In the genomic region with DNA sequence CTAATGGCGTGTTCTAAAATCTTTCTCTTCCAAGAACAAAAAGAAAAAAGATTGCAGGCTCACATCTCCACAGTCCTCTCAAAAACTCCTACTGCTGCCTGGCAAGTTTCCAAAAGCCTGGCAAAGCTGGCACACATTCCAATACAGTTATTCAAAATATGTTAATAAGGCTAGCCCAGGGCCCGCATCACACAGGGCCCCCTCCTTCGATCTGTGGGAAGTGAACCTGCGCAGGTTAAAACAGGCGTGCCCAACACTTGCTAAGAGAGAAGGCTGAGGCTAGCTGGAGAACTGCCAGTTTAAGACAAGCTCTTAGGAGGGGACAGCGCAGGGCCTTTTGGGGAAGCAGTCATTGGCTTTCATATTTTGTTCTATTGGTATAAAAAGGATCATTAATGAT, we compare ENCODE assay signal across 10 mouse cellular contexts. TPM values are rescaled to one million over a fixed set of nuclear protein-coding genes. Genes with fewer than 3 reads are reported as not detected.
DNase-seq lines count a peak whose midpoint lies in the region; ATAC-seq lines count a peak whose summit lies in the region.
"Had no signal": no experiment of that assay in that cellular context is flagged by ENCODE, and none has a peak within 500 bp of the region (broad histone marks: within the 10 kb centered on the region; RNA-seq: fewer than 3 reads in every experiment).

No protein-coding gene starts in this region.

- DNase-seq in cerebellum, postnatal 14 days: peak; percentile 74 to 77
- no peak for DNase-seq in cerebellum, adult 11 months
- peak; percentile 34 for DNase-seq in 3134 (ENCODE audit: extremely low read depth, insufficient read length, low spot score)
- DNase-seq in kidney, postnatal 25 days: peak; percentile 83 to 86
- DNase-seq in lung, postnatal 36 days: peak; percentile 74
- no peak for DNase-seq in embryo, embryonic 11 days
- no peak for DNase-seq in natural killer cell, adult 2 months (ENCODE audit: low spot score in 2 of 2)

- 0 out of 2 replicates have a peak overlapping the region, but pooled peaks have one; percentile 11 for H3K4me2 ChIP-seq in forebrain, embryonic 15.5 days (replicated peaks)
- H3K4me2 ChIP-seq: embryonic facial prominence, embryonic 12.5 days had no signal

- H3K36me3 ChIP-seq in forebrain, embryonic 15.5 days: no peaks in the 10 kb centered on the region

- H3K9ac ChIP-seq in forebrain, embryonic 15.5 days (replicated peaks): no peak overlapping the region
- H3K9ac ChIP-seq: embryonic facial prominence, embryonic 12.5 days had no signal

- no peaks in the 10 kb centered on the region for H3K9me3 ChIP-seq in forebrain, embryonic 15.5 days
- H3K9me3 ChIP-seq: embryonic facial prominence, embryonic 12.5 days had no signal

- H3K4me1 ChIP-seq in forebrain, embryonic 15.5 days: peaks cover 26% of the 10 kb centered on the region

- H3K4me3 ChIP-seq in forebrain, embryonic 15.5 days: no peak overlapping the region
- H3K4me3 ChIP-seq: embryonic facial prominence, embryonic 12.5 days had no signal

- no peaks in the 10 kb centered on the region for H3K27me3 ChIP-seq in forebrain, embryonic 15.5 days
- H3K27me3 ChIP-seq: embryonic facial prominence, embryonic 12.5 days had no signal

- WGBS in forebrain, embryonic 15.5 days: 14% methylated on average over 6 of the region's 6 CpGs

- peak; percentile 78 for ATAC-seq in forebrain, embryonic 15.5 days (replicated peaks)

- H3K27ac ChIP-seq in forebrain, embryonic 15.5 days (replicated peaks): peak overlapping the region; percentile 39; the same call in 1 of the 2 replicates
- H3K27ac ChIP-seq: embryonic facial prominence, embryonic 12.5 days; macrophage had no signal

RNA-seq across cellular contexts. Expression of a gene that starts 23.7 kb away (rescaled TPM):
- 12.0 and 13.6 TPM in 2 replicates for polyA plus RNA-seq in forebrain, embryonic 15.5 days (2015; fragmentation: Nextera tagmentation; extraction: Ambion mirVana)

Comparison
In these comparisons a context has a peak if more than half of its experiments do, and no peak if none do; other contexts are left out.
1. DNase-seq: peak in cerebellum, postnatal 14 days (2 of 2), 3134 (single experiment), kidney, postnatal 25 days (2 of 2) and lung, postnatal 36 days (single experiment); none in cerebellum, adult 11 months (single experiment), embryo, embryonic 11 days (single experiment) and natural killer cell, adult 2 months (0 of 2).